Mouse (Mus musculus) bone marrow macrophage, adult 2 months (primary cell): Measurements from ENCODE around the gene Glb1.

Experiments used
- CTCF ChIP-seq: IDR thresholded peaks from 2 replicates; pipeline ENCODE4 v1.5.1; 2012; ENCODE audit warnings: low read depth, mild to moderate bottlenecking, low read length, moderate library complexity
- POLR2A ChIP-seq: IDR thresholded peaks from 2 replicates; pipeline ENCODE4 v1.6.1; 2012; ENCODE audit warnings: mild to moderate bottlenecking, low read depth, low read length, borderline replicate concordance

DNA sequence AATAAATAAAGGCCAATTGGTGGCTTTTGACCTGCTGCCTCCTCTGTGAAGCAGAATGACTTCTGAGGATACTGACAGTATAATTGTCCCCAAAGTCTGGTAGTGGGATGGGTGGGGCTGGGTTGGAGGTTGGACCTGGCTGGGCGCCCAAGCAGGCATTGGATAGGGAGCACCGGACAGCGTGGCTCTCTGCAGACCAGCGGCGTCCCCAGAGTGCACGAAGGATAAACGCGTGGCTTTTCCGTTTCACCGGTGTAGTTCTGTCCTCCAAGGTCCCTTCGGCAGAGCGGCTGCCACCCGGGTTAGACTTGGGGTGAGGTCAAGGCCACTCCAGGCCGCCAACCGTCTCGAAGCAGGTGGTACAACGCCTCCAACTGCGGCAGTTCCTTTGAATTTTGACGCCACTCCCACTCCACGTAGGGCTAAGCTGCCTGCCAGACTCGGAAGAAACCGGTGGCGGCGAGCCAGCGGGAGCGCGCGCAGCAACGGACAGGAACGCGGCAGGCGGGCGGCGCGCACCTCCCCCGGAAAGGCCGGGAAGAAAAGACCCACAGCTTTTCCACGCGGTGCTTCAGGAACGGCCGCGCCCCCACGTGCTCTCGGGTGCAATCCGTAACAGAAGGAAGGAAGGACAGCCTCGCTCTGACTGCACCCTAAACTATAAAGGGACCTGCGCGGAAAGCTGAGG, 32.9 kb upstream of the Glb1 start:
- TF ChIP-seq CTCF: no peak
- no peak for TF ChIP-seq POLR2A
